Mouse (Mus musculus) heart, embryonic 10.5 days (tissue): Measurements from ENCODE around the gene Acta1. TPM values are rescaled to one million over a fixed set of nuclear protein-coding genes. Genes with fewer than 3 reads are reported as not detected.

Experiments
- DNase-seq: peaks from one replicate; pipeline ENCODE4 v3.0.0-alpha.2; 2017; ENCODE audit warnings: low spot score
- H3K27ac ChIP-seq: fragments of 300-500 bp; sonication (generic); 2 replicates; pipeline ENCODE4 v1.5.1; 2016; ENCODE audit warnings: mild to moderate bottlenecking
- H3K27me3 ChIP-seq: fragments of 300-500 bp; sonication (generic); 2 replicates; pipeline ENCODE4 v1.6.1; 2016; ENCODE audit warnings: mild to moderate bottlenecking; ENCODE audit not compliant: poor library complexity, insufficient read depth, severe bottlenecking
- H3K36me3 ChIP-seq: fragments of 300-500 bp; sonication (generic); 2 replicates; pipeline ENCODE4 v1.6.1; 2016; ENCODE audit warnings: mild to moderate bottlenecking, moderate library complexity
- H3K4me1 ChIP-seq: fragments of 300-500 bp; sonication (generic); 2 replicates; pipeline ENCODE4 v1.6.1; 2016; ENCODE audit warnings: mild to moderate bottlenecking
- H3K4me3 ChIP-seq: fragments of 300-500 bp; sonication (generic); 2 replicates; pipeline ENCODE4 v1.5.1; 2016; ENCODE audit warnings: mild to moderate bottlenecking, moderate library complexity
- H3K9me3 ChIP-seq: fragments of 300-500 bp; sonication (generic); 2 replicates; pipeline ENCODE4 v1.6.1; 2016; ENCODE audit warnings: mild to moderate bottlenecking, moderate library complexity
- WGBS: fragments of 180-500 bp; shearing (Covaris S2); methylation state at CpG from one replicate; pipeline ENCODE4 v1.1.7; 2016; 5-methylcytosine and 5-hydroxymethylcytosine counted together
- polyA plus RNA-seq: library from polyadenylated mRNA; unstranded; fragments of >200 nt; fragmentation: Nextera tagmentation; extraction: Ambion mirVana; gene quantifications from 2 replicates; pipeline ENCODE4 v1.2.1, GENCODE M21; 2016

Gene Acta1
- polyA plus RNA-seq, 1 experiment from 2014 or later = 630 TPM

GRCm38 (mm10) chr8:123880271-123880670 lies 14.3 kb downstream of the Acta1 start:
- H3K4me3 ChIP-seq = no peak overlapping the region
- no peak for DNase-seq
- peaks cover 42% of the 10 kb centered on the region for H3K4me1 ChIP-seq
- H3K27me3 ChIP-seq = peaks cover 24% of the 10 kb centered on the region; the same call in 1 of the 2 replicates
- H3K36me3 ChIP-seq = no peaks in the 10 kb centered on the region
- WGBS = 71% methylated on average over 10 of the region's 10 CpGs
- H3K9me3 ChIP-seq = no peaks in the 10 kb centered on the region
- H3K27ac ChIP-seq = no peak overlapping the region

GRCm38 (mm10) chr8:123877865-123878264 lies 16.7 kb downstream of the Acta1 start:
- no peak for DNase-seq
- 0 out of 2 replicates have a peak, but pooled peaks cover 3% of the 10 kb centered on the region for H3K27me3 ChIP-seq
- WGBS = 70% methylated on average over 2 of the region's 2 CpGs
- no peaks in the 10 kb centered on the region for H3K9me3 ChIP-seq
- no peak overlapping the region for H3K27ac ChIP-seq
- H3K4me3 ChIP-seq = no peak overlapping the region
- H3K36me3 ChIP-seq = no peaks in the 10 kb centered on the region
- H3K4me1 ChIP-seq = peaks cover 26% of the 10 kb centered on the region

- H3K27me3 ChIP-seq = no peaks in the 10 kb centered on the region
- H3K4me1 ChIP-seq = peaks cover 27% of the 10 kb centered on the region
- H3K27ac ChIP-seq = no peak overlapping the region
- WGBS = 71% methylated on average over 11 of the region's 11 CpGs
- no peaks in the 10 kb centered on the region for H3K36me3 ChIP-seq
- H3K9me3 ChIP-seq = no peaks in the 10 kb centered on the region
- H3K4me3 ChIP-seq = no peak overlapping the region
- no peak for DNase-seq
Observed at GRCm38 (mm10) chr8:123874324-123874723, 20.2 kb downstream of the Acta1 start.

- H3K4me3 ChIP-seq = no peak overlapping the region
- no peaks in the 10 kb centered on the region for H3K9me3 ChIP-seq
- DNase-seq = no peak
- no peaks in the 10 kb centered on the region for H3K36me3 ChIP-seq
- 39% methylated on average over 6 of the region's 6 CpGs for WGBS
- no peaks in the 10 kb centered on the region for H3K27me3 ChIP-seq
- peaks cover 25% of the 10 kb centered on the region for H3K4me1 ChIP-seq
- H3K27ac ChIP-seq = peak overlapping the region; percentile 24; the same call in 1 of the 2 replicates
Observed at GRCm38 (mm10) chr8:123873364-123873763, 21.2 kb downstream of the Acta1 start.

GRCm38 (mm10) chr8:123872048-123872447 lies 22.5 kb downstream of the Acta1 start:
- H3K27ac ChIP-seq = no peak overlapping the region
- no peaks in the 10 kb centered on the region for H3K9me3 ChIP-seq
- 45% methylated on average over 9 of the region's 9 CpGs for WGBS
- H3K4me3 ChIP-seq = no peak overlapping the region
- no peaks in the 10 kb centered on the region for H3K27me3 ChIP-seq
- no peaks in the 10 kb centered on the region for H3K36me3 ChIP-seq
- H3K4me1 ChIP-seq = peaks cover 22% of the 10 kb centered on the region
- no peak for DNase-seq

GRCm38 (mm10) chr8:123866971-123867370 lies 27.6 kb downstream of the Acta1 start:
- 30% methylated on average over 5 of the region's 5 CpGs for WGBS
- DNase-seq = no peak
- no peaks in the 10 kb centered on the region for H3K36me3 ChIP-seq
- H3K4me3 ChIP-seq = no peak overlapping the region
- no peak overlapping the region for H3K27ac ChIP-seq
- peaks cover 20% of the 10 kb centered on the region; the same call in 1 of the 2 replicates for H3K27me3 ChIP-seq
- peaks cover 9% of the 10 kb centered on the region for H3K4me1 ChIP-seq
- no peaks in the 10 kb centered on the region for H3K9me3 ChIP-seq

- no peaks in the 10 kb centered on the region for H3K9me3 ChIP-seq
- H3K27ac ChIP-seq = no peak overlapping the region
- peaks cover 7% of the 10 kb centered on the region for H3K4me1 ChIP-seq
- no peak for DNase-seq
- 80% methylated on average over 7 of the region's 7 CpGs for WGBS
- H3K36me3 ChIP-seq = no peaks in the 10 kb centered on the region
- H3K27me3 ChIP-seq = peaks cover 32% of the 10 kb centered on the region; the same call in 1 of the 2 replicates
- no peak overlapping the region for H3K4me3 ChIP-seq
Observed at GRCm38 (mm10) chr8:123865786-123866185, 28.8 kb downstream of the Acta1 start.

GRCm38 (mm10) chr8:123860386-123860785 lies 34.2 kb downstream of the Acta1 start:
- Histone ChIP-seq H3K36me3 (no peaks in the 10 kb centered on the region), H3K27me3 (peaks cover 33% of the 10 kb centered on the region), H3K27ac (no peak overlapping the region), H3K4me1 (peaks cover 13% of the 10 kb centered on the region), H3K4me3 (0 out of 2 replicates have a peak overlapping the region, but pooled peaks have one; percentile 91), H3K9me3 (no peaks in the 10 kb centered on the region)
- no peak for DNase-seq
- WGBS = 75% methylated on average over 4 of the region's 4 CpGs

- peaks cover 13% of the 10 kb centered on the region for H3K4me1 ChIP-seq
- H3K36me3 ChIP-seq = no peaks in the 10 kb centered on the region
- peak within 1 kb of the TSS; percentile 90 for H3K27ac ChIP-seq
- H3K27me3 ChIP-seq = peaks cover 32% of the 10 kb centered on the region
- H3K9me3 ChIP-seq = no peaks in the 10 kb centered on the region
- WGBS = 1% methylated on average over 48 of the region's 48 CpGs
- H3K4me3 ChIP-seq = peak within 1 kb of the TSS; percentile 91
- no peak for DNase-seq
Observed at GRCm38 (mm10) chr8:123859648-123860259, 34.8 kb downstream of the Acta1 start, which contains the start of gene Ccsap. Gene Ccsap (minus strand): TSS chr8:123860209.

GRCm38 (mm10) chr8:123858941-123859647 lies 35.5 kb downstream of the Acta1 start:
- DNase-seq = peak; percentile 96
- peaks cover 31% of the 10 kb centered on the region for H3K27me3 ChIP-seq
- H3K36me3 ChIP-seq = no peaks in the 10 kb centered on the region
- no peaks in the 10 kb centered on the region for H3K9me3 ChIP-seq
- H3K4me3 ChIP-seq = peak overlapping the region; percentile 91
- H3K4me1 ChIP-seq = peaks cover 10% of the 10 kb centered on the region
- under 1% methylated on average over 79 of the region's 79 CpGs for WGBS
- H3K27ac ChIP-seq = peak overlapping the region; percentile 90

GRCm38 (mm10) chr8:123858574-123858940 lies 36.0 kb downstream of the Acta1 start:
- peak; percentile 73 for DNase-seq
- Histone ChIP-seq H3K9me3 (no peaks in the 10 kb centered on the region), H3K36me3 (no peaks in the 10 kb centered on the region), H3K27ac (peak overlapping the region; percentile 90), H3K4me3 (peak overlapping the region; percentile 91), H3K27me3 (peaks cover 27% of the 10 kb centered on the region), H3K4me1 (0 out of 2 replicates have a peak, but pooled peaks cover 6% of the 10 kb centered on the region)
- under 1% methylated on average over 17 of the region's 17 CpGs for WGBS

GRCm38 (mm10) chr8:123857361-123857760 lies 37.2 kb downstream of the Acta1 start:
- WGBS = 71% methylated on average over 3 of the region's 3 CpGs
- no peak for DNase-seq
- Histone ChIP-seq H3K27me3 (peaks cover 20% of the 10 kb centered on the region), H3K36me3 (no peaks in the 10 kb centered on the region), H3K27ac (no peak overlapping the region), H3K4me3 (no peak overlapping the region), H3K9me3 (no peaks in the 10 kb centered on the region), H3K4me1 (0 out of 2 replicates have a peak, but pooled peaks cover 6% of the 10 kb centered on the region)

- Histone ChIP-seq H3K27ac (no peak overlapping the region), H3K36me3 (no peaks in the 10 kb centered on the region), H3K4me1 (peaks cover 7% of the 10 kb centered on the region; the same call in 1 of the 2 replicates), H3K27me3 (no peaks in the 10 kb centered on the region), H3K4me3 (no peak overlapping the region), H3K9me3 (no peaks in the 10 kb centered on the region)
- no peak for DNase-seq
- WGBS = 88% methylated on average over 9 of the region's 9 CpGs
Observed at GRCm38 (mm10) chr8:123854733-123855475, 39.6 kb downstream of the Acta1 start.
